Mouse (Mus musculus) heart, postnatal 25 days (tissue): ENCODE results near the gene Gm49322. TPM values are rescaled to one million over a fixed set of nuclear protein-coding genes. Genes with fewer than 3 reads are reported as not detected.
"Not testable (repeated sequence)": the region's sequence is repeated elsewhere in the genome, so short reads cannot be mapped to it uniquely, and the experiment has no call there.

Source experiments
- DNase-seq: peaks from one replicate; pipeline ENCODE4 v3.0.0; 2022; ENCODE audit warnings: low spot score
- intact Hi-C: fragments of 180-260 bp; cut with DNase I; formaldehyde crosslinking; loops from one replicate; pipeline ENCODE4 v1.15.1; 2025
- total RNA-seq, 2 experiments: library from RNA; stranded (reverse); gene quantifications; 2 replicates each; pipeline ENCODE4 v1.2.3; 2021

Gm49322 gene
- under 1 TPM; 0.52 to 0.59 TPM for total RNA-seq

DNA sequence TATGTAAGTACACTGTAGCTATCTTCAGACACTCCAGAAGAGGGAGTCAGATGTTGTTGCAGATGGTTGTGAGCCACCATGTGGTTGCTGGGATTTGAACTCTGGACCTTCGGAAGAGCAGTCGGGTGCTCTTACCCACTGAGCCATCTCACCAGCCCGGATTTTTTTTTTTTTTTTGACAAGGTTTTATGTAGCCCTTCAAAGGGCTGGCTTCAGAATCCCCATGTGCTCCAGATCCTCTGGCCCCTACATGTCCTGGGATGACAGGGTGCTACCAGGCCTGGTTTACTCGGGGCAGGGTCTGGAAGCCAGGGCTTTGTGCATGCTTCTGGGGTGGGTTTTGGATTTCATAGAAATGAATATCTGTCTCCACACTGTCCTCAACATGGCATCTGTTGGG lies at the start of gene Gm49322:
Gene Gm49322 (plus strand): TSS at position 301 of the 400 bp plus-strand sequence.
- intact Hi-C loops, DNase-seq: not testable (repeated sequence)

DNA sequence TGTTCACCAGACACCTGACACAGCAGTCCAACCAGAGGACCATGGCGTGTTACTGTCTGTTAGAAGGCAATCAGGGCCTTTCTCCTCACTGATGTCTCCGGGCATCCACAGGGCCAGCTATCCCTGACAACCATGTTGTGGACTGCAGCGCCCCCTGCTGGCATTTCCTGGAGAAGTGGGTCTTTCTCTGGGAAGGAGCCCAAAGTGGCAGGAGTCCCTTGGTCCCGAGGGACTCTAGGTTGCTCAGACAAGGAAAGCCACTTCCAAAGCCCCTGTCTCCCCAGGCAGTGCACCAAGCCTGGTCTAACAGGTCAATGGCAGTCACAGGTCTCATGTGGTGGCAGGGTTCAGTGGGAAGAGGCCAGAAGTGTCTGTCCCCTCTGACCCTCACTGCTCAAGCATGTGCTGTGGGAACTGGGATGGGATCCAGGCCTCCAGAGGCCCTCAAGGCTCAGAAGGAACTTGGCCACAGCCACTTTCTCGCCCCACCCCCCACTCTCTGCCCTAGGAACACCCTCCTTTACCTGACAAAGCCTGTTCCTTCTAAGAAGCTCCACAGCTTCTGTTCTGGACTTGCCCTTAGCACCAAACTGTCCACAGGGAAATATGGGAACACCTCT lies 48.4 kb upstream of the Gm49322 start:
- intact Hi-C loops: no loop called here

DNA sequence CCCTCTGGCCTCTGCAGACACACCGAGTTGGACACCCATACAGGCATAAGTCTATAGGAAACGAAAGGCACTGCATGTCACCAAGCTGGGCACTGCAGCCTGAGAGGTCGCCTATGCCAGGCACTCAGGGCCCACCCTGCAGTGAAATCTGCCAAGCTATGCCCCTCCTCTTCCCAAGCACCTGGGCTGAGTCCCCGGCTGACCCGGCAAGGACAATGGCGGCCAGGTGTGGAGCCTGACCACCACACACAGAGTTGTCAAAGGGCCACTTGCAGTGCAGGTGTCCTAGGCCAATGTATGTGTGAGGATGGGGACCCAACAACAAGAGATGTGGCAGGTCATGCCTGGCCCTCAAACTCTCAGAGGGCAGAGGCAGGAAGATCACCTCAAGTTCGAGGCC lies 46.4 kb upstream of the Gm49322 start:
- intact Hi-C loops: no loop called here
- no peak for DNase-seq

More for the DNA sequence above, 48.4 kb upstream of the Gm49322 start:
- no peak for DNase-seq

DNA sequence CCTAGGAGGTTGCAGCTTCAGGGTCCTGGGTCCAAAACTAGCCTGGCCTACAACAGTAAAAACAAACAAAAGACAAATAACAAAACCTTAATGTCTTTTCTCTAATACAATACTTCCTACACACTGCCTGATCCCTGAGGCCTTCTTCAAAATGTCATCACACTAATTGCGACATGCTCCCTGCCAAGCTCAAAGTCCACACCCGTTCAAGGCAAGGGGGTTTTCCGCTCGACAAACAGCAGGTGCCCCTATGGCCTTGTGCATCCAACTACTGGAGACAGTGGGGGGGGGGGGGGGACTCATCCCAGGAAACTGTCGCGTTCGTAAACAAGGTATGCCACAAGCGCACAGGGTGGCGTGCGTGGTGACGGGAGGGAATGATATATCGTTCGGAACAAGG lies 45.2 kb upstream of the Gm49322 start:
- no peak for DNase-seq
- intact Hi-C loops: no loop called here

DNA sequence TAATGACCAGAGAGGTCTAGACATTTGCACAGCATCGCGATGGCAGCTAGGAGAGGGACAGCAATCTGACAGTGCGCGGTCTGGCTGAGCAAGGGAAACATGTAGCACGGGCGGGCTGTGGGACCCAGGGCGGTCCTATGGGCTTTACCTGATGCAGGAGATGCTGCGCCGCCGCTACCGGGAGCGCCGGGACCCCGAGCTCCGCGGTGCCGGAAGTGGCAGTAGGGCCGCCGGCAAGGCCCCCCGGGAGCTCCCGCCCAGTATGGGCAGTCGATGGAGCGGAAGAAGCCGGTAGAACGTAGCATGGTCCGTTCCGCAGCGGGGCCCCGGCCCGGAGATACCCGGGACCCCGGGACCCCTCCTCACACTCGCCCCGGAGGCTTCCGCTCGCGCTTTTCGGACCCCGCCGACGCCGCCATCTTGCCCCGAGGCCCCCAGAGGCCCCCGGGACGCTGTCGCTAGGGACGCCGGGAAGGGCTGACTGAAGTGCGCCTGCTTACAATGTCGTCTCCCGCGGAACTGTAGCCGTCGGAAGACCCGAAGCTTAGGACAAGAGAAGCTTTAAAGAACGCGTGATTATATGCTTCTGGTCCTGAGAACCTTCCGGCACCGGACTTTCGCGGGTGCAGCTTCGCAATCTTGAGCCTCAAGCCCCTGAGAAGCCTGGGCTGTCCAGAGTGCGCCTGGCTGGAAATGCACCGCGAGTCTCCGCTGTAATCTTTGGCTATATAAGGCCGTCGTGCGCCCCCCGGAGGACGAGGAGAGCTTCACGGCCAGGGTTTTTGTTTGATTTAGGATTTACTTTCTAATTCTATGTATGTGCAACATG lies 44.5 kb upstream of the Gm49322 start, which contains the start of gene Rexo1:
Gene Rexo1 (minus strand): TSS at position 445 of the 829 bp plus-strand sequence.
- intact Hi-C loops: no loop called here
- DNase-seq: peak; percentile 84

DNA sequence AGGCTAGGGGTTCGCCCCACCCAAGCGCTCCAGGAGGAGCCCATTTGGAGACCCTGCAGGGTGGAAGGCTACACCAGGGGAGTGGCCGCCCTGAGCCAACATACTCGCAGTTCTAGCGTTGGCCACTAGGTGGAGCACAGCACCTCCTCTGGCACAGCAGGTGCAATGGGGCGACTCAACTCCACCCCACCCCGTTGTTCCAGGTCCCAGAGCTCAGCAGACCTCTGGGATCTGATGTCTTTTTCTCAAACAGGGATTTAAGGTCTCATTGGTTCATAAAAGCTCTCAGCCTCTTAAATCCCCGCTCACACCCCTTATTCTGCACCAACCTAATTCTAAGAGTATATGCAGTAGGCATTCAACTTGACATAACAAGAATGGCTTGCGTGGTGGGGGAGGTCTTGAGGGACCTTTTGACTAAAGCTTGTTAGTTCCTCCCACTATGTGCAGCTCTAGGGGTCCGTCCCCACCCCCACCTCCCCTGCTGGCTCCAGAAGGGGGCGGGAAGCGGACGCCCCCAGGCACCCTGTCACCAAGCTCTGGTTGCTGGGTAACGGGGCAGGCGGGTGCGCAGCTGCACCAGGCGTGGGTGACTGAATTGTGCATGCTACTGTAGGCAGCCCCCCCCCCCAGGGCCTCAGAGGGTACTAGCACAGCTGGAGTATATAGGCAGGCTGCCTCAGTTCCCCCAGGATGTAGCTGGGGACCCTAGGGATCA lies 39.3 kb upstream of the Gm49322 start:
- DNase-seq: peak; percentile 42
- intact Hi-C loops: loop anchor here (1.0 kb wide), 1 partner anchor 122 kb away; no protein-coding TSS in a partner anchor

DNA sequence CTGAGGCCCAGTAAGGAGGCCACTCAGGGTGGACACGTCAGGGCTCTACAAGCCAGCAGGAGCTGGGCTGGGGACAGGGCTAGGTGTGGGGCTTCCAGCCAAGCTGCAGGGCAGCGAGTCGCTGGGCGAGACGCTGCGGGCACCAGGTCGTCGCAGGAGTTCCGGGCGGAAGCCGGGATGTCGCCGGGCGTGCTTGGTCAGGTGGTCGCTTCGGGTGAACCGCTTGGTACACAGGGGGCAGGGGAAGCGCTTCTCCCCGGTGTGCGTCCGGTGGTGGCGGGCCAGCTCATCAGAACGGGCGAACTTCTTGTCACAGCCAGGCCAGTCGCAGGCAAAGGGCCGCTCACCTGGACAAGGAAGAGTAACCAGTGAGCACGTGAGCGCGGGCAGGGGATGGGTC lies 36.9 kb upstream of the Gm49322 start:
- DNase-seq: no peak
- intact Hi-C loops: no loop called here

DNA sequence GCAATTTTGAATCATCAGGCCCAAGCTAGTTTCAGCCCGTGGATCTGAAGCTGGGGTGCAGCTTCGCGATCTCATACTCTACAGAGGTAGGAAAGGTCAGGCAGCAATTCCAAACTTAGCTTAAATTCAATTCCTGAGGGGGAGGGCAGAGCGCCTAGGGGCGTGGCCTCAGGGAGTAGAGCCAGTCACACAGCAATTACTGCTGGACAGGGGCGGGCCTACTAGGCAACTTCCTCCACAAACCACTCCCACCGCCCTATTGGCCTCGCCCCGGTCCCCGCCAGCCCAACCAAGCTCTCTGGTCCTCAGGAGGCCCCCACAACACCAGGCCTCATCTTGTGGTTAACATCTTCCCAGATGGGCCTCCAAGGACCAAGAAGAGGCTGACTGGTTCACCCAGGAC lies 36.2 kb upstream of the Gm49322 start:
- intact Hi-C loops: no loop called here
- peak; percentile 39 for DNase-seq

DNA sequence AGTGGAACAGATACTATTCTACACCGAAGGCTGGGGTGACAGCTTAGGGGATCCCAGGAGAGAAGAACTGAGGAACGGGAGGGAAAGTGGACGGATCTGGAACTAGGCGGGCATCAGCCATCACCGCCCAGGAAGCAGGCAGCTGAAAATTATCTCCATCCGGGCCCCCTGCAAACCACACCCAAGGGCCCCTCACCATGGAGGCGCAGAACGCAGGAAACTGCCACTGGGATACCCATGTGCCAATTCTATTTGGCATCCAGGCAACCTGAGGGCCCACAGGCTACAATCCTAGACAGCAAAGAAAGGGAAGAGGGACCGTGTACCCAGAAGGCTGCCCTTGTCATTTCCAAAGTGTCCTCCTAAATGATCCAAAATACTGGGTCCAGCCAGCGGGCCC lies 35.4 kb upstream of the Gm49322 start:
- intact Hi-C loops: no loop called here
- no peak for DNase-seq

DNA sequence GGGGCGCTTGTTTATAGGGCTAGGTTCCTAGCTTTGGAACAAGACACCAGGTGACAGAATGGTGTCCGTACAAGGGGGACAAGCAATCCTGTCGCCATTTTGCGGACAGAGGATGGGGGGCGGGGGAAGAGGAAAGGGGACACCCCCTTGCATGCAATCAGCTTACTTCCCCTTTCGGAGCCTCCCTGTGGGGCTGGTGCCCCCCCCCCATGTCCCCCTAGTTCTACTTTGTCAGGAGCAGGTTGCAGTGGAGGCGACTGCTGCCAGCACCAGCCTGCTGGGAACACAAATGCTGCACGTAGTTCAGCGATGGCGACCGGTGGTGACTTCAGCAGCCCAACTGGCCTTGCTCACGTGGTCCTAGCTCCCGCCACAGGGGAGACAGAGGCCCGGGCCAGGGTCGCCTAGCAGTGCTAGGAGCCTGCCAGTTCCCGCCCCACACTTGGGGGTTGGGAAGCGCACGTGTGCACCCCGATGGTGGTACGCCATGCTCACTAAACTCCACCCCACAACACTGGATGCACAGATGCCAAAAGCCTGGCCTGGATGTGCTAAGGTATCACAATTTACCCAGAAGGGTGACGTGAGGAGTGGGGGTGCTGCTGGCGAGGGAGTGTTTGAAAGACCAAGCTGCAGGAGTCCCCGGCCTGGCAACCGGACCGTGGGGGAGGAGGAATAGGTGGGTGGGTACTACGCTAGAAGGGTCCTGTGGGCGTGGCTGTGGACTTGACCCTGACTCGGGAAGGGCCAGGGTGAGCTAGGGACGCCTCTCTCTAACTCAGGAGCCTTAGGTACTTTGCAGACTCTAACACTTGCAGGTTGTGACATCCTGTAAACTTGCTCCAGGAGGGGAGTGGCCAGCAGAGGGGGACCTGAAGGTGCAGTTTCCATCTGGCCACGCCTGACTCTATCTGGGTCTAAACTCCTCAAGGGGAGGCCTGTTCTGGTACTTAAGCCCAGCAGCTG lies 34.7 kb upstream of the Gm49322 start:
- no peak for DNase-seq
- intact Hi-C loops: no loop called here

DNA sequence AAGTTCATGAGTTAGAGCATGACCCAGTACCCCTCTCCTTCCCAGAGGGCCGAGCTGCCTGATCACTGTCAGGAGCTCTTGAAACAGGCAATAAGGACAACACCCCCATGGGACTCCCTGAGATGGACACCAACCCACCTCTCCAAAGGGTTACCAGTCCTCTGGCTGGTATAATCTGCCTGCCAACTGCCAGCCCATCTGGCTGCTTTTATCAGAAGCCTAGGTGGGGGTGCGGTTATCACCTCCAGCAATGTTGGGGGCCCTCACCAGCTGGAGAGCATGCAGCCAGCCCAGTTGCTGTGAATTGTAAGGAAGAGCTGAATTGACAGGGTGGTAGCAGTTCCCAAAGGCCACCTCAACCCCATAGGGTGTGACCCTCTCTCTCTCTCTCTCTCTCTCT lies 33.3 kb upstream of the Gm49322 start:
- intact Hi-C loops: no loop called here

DNA sequence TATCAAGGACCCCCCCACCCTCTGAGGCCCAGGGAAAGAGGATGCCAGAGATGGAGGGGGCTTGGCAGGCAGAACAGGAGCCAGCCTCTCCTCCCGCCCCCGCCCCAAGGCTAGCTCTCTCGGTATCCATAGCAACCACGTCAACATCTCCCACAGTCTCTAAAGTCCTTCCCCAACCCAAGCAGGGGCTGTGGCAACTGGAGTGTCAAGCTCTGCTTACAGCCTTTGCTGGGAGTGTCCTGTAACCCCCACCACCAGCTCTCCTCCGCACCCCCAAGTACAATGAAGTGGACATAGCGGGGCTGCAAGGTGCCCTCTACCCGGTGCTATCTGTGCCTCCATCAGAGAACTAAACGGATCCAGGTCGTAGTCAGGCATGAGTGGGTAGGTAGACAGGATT lies 31.9 kb upstream of the Gm49322 start:
- intact Hi-C loops: no loop called here
- DNase-seq: no peak

More for the DNA sequence above, 33.3 kb upstream of the Gm49322 start:
- DNase-seq: no peak

DNA sequence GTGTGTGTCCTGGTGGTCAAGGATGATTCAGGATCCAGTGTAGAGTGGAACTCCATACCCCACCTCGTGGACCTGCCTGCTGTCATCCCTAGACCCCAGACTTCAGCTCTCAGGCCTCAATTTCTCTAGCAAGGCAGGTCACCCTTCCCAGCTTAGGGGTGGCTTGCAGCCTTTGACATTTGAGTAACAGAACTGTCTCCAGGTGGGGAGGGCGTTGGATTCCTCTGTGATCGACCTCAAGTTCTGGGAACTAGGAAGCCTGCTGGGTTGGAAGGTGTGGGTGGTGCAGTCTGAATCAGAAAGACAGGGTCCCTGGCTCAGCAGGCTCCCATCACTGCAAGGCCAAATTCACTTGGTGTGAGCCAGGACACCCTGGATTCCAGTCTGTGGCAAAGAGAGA lies 30.9 kb upstream of the Gm49322 start:
- no peak for DNase-seq
- intact Hi-C loops: no loop called here

DNA sequence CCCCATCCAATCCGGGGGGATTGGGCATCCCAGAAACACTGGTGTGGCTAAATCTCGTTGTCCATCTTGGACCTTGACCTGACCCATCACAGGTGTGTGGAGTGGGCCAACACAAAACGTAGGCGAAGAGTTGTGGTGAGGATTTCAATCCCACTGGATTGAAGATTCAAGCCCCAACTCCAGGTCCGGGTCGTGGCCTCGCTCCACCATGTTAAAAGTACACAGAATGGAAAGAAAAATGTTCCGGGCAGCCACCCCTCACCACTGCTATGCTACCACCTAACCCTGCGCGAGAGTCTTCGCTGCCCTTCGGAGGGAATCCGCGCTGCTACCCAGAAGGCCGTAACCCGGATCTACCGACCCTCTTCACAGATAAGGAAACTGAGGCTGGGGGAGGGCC lies 29.9 kb upstream of the Gm49322 start:
- DNase-seq: no peak

DNA sequence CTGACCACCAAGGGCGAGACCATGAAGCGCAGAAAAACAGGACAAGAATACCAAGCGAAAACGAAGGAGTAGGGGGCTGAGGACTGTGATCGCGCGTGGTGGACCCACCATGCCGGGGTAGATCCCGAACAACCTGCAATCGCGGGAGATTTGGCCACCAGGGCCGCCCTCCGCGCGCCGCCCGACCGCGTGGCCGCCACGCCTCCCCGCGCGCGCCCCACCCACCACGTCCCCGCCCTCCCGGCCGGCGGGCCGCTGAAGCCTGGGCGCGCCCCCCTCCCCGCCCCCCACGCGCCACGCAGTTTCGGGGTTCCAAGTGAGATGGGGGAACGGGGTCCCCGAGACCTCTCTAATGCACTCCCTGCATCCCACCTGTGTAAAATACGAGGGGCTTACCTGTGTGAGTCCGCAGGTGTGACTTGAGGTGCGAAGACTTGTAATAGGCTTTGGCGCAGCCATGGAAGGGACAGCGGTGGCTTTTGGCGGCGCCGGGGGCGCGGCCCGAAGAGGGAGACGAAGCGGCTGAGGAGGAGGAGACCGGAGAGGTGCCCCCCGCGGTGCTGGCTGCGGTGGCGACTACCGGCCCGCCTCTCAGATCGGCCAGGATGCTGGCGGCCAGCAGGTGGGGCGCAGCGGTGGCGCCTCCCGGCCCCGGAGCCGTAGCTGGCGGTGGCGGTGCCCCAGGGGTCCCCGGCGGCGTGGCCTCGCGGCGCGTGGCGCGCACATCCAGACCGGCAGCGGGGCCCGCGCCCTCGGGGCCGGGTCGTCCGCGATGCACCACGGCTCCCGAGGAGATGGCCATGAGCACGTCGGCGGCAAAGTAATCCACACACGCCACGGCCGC lies 29.2 kb upstream of the Gm49322 start:
- no peak for DNase-seq
- intact Hi-C loops: no loop called here

More for the DNA sequence above, 29.9 kb upstream of the Gm49322 start:
- intact Hi-C loops: no loop called here

DNA sequence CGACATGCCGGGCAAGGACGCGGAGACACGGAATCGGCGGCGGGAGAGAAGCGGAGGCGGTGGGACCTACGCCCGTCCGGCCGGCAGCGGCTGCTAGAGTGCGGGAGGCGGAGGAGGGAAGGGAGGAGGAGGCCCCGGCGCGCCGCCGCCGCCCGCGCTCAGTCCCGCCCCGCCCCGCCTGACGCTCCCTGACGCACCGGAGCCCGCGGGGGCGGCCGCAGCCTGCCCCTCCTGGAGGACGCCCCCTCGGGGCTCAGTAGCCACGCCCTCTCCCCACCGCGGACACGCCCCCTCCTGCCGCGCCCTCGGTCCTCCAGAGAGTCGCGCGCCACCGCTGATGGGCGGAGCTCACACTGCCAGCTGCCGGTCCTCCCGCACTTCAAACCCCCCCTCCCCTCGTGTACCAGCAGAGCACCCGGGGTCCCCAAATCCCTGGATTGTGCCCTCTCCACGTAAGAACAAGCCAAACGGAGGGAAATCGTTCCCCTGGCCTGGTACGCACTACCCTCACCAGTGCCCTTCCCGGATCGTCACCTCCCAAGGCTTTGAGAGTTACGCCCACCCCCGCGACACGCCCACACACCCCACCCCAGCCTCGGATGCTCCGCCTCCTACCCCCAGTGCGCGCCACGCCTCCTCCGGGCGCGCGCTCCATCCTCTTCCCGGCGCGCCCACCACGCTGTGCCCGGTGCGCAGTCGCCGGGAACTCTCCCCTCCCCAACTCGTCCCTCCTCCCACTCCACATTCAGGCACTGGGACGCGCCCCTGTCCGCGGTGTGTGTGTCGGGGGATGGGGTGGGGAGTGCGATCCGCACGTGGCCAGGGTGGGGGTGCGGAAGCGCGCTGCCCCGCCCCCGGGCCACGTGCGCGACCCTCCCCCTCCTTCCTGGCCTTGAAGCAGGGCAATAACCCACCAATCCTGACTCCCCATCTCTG lies 28.4 kb upstream of the Gm49322 start, which contains the start of gene Klf16:
Gene Klf16 (minus strand): TSS at position 127 of the 936 bp plus-strand sequence.
- intact Hi-C loops: no loop called here
- DNase-seq: peak; percentile 96

DNA sequence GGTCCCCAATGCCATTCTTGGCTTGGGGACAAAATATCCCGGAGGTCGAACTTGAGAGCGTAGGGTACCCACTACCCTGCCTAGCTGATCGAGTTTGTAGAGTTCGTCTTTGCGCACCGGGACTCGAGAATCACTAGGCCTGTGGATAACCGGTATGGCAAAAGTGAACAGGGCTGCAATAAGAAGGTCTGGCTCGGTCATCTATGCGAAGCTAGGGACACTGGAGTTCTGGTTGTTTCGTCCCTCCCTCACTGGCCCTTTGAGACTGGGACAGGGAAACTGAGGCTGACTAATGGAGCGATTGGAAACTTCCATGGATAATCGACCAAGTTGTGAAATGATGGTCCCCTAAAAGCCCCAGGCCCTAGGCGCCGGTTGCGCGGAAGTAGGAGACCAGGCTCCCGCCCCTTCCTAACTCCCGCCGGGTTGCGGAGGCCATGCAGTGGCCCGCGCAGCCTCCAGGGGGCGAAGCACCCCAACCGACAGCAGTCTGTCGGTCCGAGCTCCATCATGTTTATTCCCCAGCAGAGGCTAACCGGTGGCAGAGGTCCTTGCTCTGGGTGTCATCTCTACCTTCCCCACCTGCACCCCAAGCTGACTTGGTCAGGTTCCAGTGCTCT lies 27.6 kb upstream of the Gm49322 start:
- intact Hi-C loops: no loop called here
- peak; percentile 77 for DNase-seq
